Mouse (Mus musculus): ENCODE measurements around the gene Shroom2.

Shroom2 gene

GRCm38 (mm10) chrX:152690788-152691291, 78.4 kb downstream of the Shroom2 start:
- no peak for DNase-seq

GRCm38 (mm10) chrX:152679190-152679814, 90.0 kb downstream of the Shroom2 start:
- DNase-seq = no peak

- no peak for DNase-seq
These were observed 92.9 kb downstream of the Shroom2 start for GRCm38 (mm10) chrX:152676357-152676756.

- DNase-seq = no peak
These were observed 95.8 kb downstream of the Shroom2 start for GRCm38 (mm10) chrX:152673431-152673830.

GRCm38 (mm10) chrX:152657363-152658036, 111.8 kb downstream of the Shroom2 start:
- no peak for DNase-seq

GRCm38 (mm10) chrX:152656609-152656939, 112.7 kb downstream of the Shroom2 start:
- DNase-seq = no peak

GRCm38 (mm10) chrX:152655796-152656608, 113.3 kb downstream of the Shroom2 start:
- no peak for DNase-seq

- DNase-seq = no peak
These were observed 116.6 kb downstream of the Shroom2 start for GRCm38 (mm10) chrX:152652676-152653075.

- no peak for DNase-seq
These were observed 124.4 kb downstream of the Shroom2 start for GRCm38 (mm10) chrX:152644827-152645226.

- DNase-seq = no peak
These were observed 125.3 kb downstream of the Shroom2 start for GRCm38 (mm10) chrX:152643679-152644638.

GRCm38 (mm10) chrX:152643201-152643600, 126.1 kb downstream of the Shroom2 start:
- no peak for DNase-seq

- DNase-seq = no peak
These were observed 126.6 kb downstream of the Shroom2 start for GRCm38 (mm10) chrX:152642627-152643026.

GRCm38 (mm10) chrX:152635397-152635796, 133.9 kb downstream of the Shroom2 start:
- DNase-seq = no peak

- no peak for DNase-seq
These were observed 147.9 kb downstream of the Shroom2 start for GRCm38 (mm10) chrX:152621407-152621806.

GRCm38 (mm10) chrX:152620917-152621316, 148.3 kb downstream of the Shroom2 start:
- no peak for DNase-seq

GRCm38 (mm10) chrX:152618464-152618863, 150.8 kb downstream of the Shroom2 start:
- DNase-seq = no peak

- DNase-seq = no peak
These were observed 206.2 kb downstream of the Shroom2 start, which contains the start of gene Cldn34a for GRCm38 (mm10) chrX:152563034-152563433. TSS of gene Cldn34a (plus strand) at chrX:152563334.
